Mouse (Mus musculus) forebrain, embryonic 13.5 days (tissue): ENCODE data around the gene Ctsl. TPM values are rescaled to one million over a fixed set of nuclear protein-coding genes. Genes with fewer than 3 reads are reported as not detected.

Experiments
- ATAC-seq: fragments of 200-750 bp; cut with Nextera tagmentation; 2 replicates; pipeline ENCODE4 v1.8.0; 2017
- H3K27ac ChIP-seq: fragments of 300-500 bp; sonication (generic); 2 replicates; pipeline ENCODE4 v1.5.1; 2015; ENCODE audit warnings: inconsistent platforms, mild to moderate bottlenecking, moderate library complexity
- H3K27me3 ChIP-seq: fragments of 300-500 bp; sonication (generic); 2 replicates; pipeline ENCODE4 v1.6.1; 2015; ENCODE audit warnings: mild to moderate bottlenecking, inconsistent platforms
- H3K36me3 ChIP-seq: fragments of 300-500 bp; sonication (generic); 2 replicates; pipeline ENCODE4 v1.6.1; 2015; ENCODE audit warnings: mild to moderate bottlenecking, inconsistent platforms; ENCODE audit not compliant: poor library complexity, severe bottlenecking
- H3K4me1 ChIP-seq: fragments of 300-500 bp; sonication (generic); 2 replicates; pipeline ENCODE4 v1.6.1; 2015; ENCODE audit warnings: inconsistent platforms
- H3K4me2 ChIP-seq: fragments of 300-500 bp; sonication (generic); 2 replicates; pipeline ENCODE4 v1.6.1; 2015; ENCODE audit warnings: inconsistent platforms, mild to moderate bottlenecking, moderate library complexity
- H3K4me3 ChIP-seq: fragments of 300-500 bp; sonication (generic); 2 replicates; pipeline ENCODE4 v1.5.1; 2015; ENCODE audit warnings: mild to moderate bottlenecking, inconsistent platforms
- H3K9ac ChIP-seq: fragments of 300-500 bp; sonication (generic); 2 replicates; pipeline ENCODE4 v1.6.1; 2015; ENCODE audit warnings: mild to moderate bottlenecking, inconsistent platforms
- H3K9me3 ChIP-seq: fragments of 300-500 bp; sonication (generic); replicated peaks from 2 replicates; pipeline ENCODE4 v1.6.1; 2016; ENCODE audit warnings: inconsistent platforms
- WGBS: fragments of 180-500 bp; shearing (Covaris S2); methylation state at CpG from one replicate; pipeline ENCODE4 v1.1.7; 2015; 5-methylcytosine and 5-hydroxymethylcytosine counted together
- polyA plus RNA-seq: library from polyadenylated mRNA; unstranded; fragments of >200 nt; fragmentation: Nextera tagmentation; extraction: Ambion mirVana; gene quantifications from 2 replicates; pipeline ENCODE4 v1.2.1, GENCODE M21; 2015

Ctsl gene
- polyA plus RNA-seq, 1 experiment from 2014 or later, result 79.0 TPM

DNA sequence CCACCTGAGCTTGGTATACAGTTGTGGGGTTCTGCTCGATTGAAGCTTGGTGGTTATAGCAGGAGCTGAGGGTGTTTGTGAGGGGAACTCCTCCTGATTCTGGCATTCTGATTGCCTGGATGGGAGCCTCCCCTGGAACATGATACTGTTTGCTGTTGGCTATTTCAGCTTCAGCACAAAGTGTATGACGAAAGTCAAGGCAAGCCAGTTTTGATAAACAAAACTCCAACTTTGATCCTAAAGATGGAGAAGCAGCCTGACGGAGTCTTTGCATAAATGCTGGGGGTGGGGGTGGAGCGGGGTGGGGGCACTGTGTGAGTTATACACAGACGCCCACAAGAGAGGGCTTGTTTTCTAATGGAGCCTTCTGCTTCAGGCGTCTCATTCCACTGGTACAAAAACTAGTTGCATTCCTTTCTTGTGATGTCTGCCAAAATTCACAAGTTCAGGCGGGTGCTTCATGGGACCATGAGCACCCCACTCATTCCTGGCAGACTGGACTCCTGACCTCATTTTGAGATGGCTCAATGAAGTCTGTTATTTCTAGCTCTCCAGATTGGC is 30.2 kb upstream of the Ctsl start:
- Histone ChIP-seq H3K4me2 (no peak overlapping the region), H3K36me3 (no peaks in the 10 kb centered on the region), H3K9me3 (no peaks in the 10 kb centered on the region), H3K9ac (no peak overlapping the region), H3K27ac (no peak overlapping the region), H3K4me1 (no peaks in the 10 kb centered on the region), H3K4me3 (no peak overlapping the region), H3K27me3 (no peaks in the 10 kb centered on the region)
- WGBS, result 57% methylated on average over 7 of the region's 7 CpGs
- ATAC-seq, result no peak

DNA sequence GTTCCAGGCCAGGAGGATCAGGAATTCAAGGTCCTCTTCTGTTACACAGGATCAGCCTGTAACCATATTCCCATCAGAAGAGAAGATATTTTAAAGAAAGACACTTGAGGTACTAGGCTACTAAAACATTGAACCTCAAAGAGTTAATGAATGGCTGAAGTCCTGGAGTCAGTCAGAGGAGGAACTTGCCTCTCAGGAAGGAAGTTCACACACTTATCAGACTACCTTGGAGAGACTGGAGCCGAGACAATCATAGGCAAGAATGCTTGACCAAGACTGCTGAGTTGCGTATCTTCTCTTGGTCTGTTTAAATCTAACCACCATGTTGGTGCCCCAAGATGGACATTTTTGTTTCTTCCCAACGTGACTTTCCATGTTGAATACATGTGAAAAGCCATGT is 29.2 kb upstream of the Ctsl start:
- Histone ChIP-seq H3K9me3 (no peaks in the 10 kb centered on the region), H3K27ac (no peak overlapping the region), H3K9ac (no peak overlapping the region), H3K4me2 (no peak overlapping the region), H3K4me3 (no peak overlapping the region), H3K27me3 (no peaks in the 10 kb centered on the region), H3K4me1 (no peaks in the 10 kb centered on the region), H3K36me3 (no peaks in the 10 kb centered on the region)
- ATAC-seq, result no peak
- WGBS, result 85% methylated on average over 3 of the region's 3 CpGs

DNA sequence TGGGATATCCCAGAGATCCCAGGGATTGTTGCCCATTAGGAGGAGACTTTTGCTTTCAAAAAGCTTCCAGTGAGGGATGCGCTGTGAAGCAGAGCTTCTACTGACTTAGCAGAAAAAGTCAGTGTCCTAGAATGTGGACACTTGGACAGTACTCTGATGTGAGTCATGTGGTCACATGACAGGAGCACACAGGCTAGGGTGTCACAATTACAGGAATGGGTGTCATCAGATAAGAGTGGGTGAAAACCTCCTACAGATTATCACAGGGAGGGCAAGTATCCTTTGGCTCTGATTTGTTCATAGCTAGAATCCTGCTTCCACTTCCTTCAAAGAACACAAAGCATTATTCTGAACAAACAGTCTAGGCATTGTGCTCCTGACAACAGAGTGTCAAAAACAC is 27.4 kb upstream of the Ctsl start:
- no peaks in the 10 kb centered on the region for H3K27me3 ChIP-seq
- no peaks in the 10 kb centered on the region for H3K4me1 ChIP-seq
- WGBS, result 88% methylated on average over 1 of the region's 1 CpGs
- H3K4me3 ChIP-seq, result no peak overlapping the region
- ATAC-seq, result no peak
- H3K4me2 ChIP-seq, result no peak overlapping the region
- H3K27ac ChIP-seq, result no peak overlapping the region
- H3K9me3 ChIP-seq, result no peaks in the 10 kb centered on the region
- H3K36me3 ChIP-seq, result no peaks in the 10 kb centered on the region
- no peak overlapping the region for H3K9ac ChIP-seq

DNA sequence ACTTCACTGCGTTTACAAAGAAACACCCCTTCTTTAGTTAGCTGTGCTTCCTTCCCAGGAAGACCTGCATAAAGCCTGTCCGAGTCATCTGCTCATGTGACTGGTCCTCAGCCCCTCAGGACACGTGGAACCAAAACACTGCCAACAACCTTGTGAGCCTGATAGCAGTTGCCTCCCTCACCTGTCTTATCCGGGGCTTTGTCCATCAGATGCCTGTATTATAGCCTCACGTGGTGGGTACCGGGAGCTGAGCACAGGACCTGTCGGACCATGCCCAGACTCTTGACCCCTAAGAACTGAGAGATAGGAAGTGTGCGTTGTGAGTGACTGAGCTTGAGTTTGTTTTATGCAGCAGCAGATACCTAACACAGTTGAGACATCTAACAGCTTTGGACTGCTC is 26.3 kb upstream of the Ctsl start:
- no peak for ATAC-seq
- no peaks in the 10 kb centered on the region for H3K36me3 ChIP-seq
- H3K4me3 ChIP-seq, result no peak overlapping the region
- H3K4me2 ChIP-seq, result no peak overlapping the region
- H3K27me3 ChIP-seq, result no peaks in the 10 kb centered on the region
- WGBS, result 80% methylated on average over 8 of the region's 8 CpGs
- no peak overlapping the region for H3K9ac ChIP-seq
- H3K9me3 ChIP-seq, result no peaks in the 10 kb centered on the region
- H3K27ac ChIP-seq, result no peak overlapping the region
- H3K4me1 ChIP-seq, result no peaks in the 10 kb centered on the region

DNA sequence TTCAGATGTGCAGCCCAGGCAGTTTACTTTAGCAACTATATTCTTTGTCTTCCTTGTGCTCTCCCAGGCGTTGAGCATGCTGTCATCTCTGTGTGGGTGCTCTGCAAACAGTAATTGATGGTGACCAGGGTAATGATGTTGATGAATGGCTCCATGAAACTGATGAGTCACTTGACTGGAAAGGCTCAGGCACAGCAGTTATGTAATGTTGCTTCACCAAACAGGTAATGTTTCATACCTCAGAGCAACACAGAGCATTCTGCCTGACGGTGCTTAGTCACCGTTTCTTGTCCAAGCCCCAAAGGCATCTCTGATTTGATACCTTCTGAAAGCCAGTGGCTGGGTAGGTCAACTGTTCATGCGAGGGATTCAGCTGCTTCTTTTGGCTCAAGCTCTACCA is 17.7 kb upstream of the Ctsl start:
- Histone ChIP-seq H3K36me3 (no peaks in the 10 kb centered on the region), H3K4me2 (no peak overlapping the region), H3K4me1 (no peaks in the 10 kb centered on the region), H3K9ac (no peak overlapping the region), H3K27me3 (no peaks in the 10 kb centered on the region), H3K9me3 (no peaks in the 10 kb centered on the region), H3K4me3 (no peak overlapping the region), H3K27ac (no peak overlapping the region)
- WGBS, result 85% methylated on average over 4 of the region's 4 CpGs
- no peak for ATAC-seq

DNA sequence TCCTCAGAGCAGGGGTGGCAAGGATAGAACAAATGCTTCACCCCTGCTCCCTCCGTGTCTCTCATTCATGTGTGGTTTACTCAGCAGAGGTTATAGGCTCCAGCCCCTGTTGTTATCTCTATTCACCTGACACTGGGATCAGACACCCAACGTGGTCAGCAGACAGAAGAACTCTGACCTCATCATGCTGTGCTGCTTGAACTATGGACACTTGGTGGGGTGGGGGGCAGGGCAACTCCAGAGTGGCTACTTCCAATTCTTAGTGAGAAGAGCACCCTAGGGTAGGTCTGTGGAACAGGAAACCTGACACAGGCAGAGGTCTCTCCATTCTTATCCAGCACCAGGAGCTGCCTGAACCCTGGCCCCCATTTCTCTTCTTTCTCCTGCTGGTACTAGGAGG is 15.4 kb upstream of the Ctsl start:
- 42% methylated on average over 2 of the region's 2 CpGs for WGBS

DNA sequence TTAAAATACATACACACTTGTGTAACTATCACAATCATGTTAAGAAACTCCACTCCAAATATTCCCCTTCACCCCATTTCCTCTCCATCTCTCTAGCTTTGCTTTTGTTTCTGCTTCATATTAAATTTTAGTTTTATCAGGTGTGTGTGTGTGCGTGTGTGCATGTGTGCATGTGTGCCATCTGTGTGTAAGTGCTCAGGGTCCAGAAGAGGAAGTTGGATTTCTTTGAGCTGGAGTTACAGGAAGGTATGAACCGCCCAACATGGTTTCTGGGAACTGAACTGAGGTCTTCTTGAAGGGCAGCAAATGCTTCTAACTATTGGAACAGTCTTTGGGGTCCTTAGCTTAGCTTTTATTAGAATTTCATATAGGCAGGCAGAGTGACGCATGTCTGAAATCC is 14.2 kb upstream of the Ctsl start:
- H3K27ac ChIP-seq, result no peak overlapping the region
- no peaks in the 10 kb centered on the region for H3K4me1 ChIP-seq
- ATAC-seq, result no peak
- no peaks in the 10 kb centered on the region for H3K9me3 ChIP-seq
- 85% methylated on average over 3 of the region's 3 CpGs for WGBS
- H3K36me3 ChIP-seq, result no peaks in the 10 kb centered on the region
- no peak overlapping the region for H3K9ac ChIP-seq
- no peaks in the 10 kb centered on the region for H3K27me3 ChIP-seq
- H3K4me2 ChIP-seq, result no peak overlapping the region
- no peak overlapping the region for H3K4me3 ChIP-seq

More for the DNA sequence above, 15.4 kb upstream of the Ctsl start:
- H3K9me3 ChIP-seq, result no peaks in the 10 kb centered on the region
- no peak for ATAC-seq
- H3K9ac ChIP-seq, result no peak overlapping the region
- no peak overlapping the region for H3K4me3 ChIP-seq
- no peaks in the 10 kb centered on the region for H3K27me3 ChIP-seq
- H3K4me2 ChIP-seq, result no peak overlapping the region
- H3K4me1 ChIP-seq, result no peaks in the 10 kb centered on the region
- no peak overlapping the region for H3K27ac ChIP-seq
- no peaks in the 10 kb centered on the region for H3K36me3 ChIP-seq

DNA sequence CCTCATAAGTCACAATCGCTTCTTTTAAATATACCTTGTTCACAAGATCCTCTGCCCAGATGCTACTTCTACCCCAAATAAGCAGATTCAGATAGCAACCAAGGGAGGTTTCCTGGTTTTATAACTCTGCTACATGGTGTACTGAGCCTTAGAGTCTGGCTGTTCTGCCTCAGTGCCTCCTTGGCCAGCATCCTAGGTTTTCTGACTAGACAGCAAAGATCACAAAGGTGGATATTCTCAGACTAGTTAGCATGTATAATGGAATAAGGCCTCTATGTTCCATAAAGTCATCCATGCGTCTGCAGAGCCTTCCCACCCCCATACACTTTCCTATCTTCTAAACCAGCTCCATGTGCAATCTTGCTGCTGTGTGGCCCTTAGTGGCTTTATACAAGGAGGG is 9.6 kb upstream of the Ctsl start:
- Histone ChIP-seq H3K9ac (no peak overlapping the region), H3K4me2 (no peak overlapping the region), H3K27ac (no peak overlapping the region), H3K4me3 (no peak overlapping the region), H3K4me1 (no peaks in the 10 kb centered on the region), H3K27me3 (no peaks in the 10 kb centered on the region), H3K36me3 (no peaks in the 10 kb centered on the region), H3K9me3 (no peaks in the 10 kb centered on the region)
- 93% methylated on average over 2 of the region's 2 CpGs for WGBS
- ATAC-seq, result no peak

DNA sequence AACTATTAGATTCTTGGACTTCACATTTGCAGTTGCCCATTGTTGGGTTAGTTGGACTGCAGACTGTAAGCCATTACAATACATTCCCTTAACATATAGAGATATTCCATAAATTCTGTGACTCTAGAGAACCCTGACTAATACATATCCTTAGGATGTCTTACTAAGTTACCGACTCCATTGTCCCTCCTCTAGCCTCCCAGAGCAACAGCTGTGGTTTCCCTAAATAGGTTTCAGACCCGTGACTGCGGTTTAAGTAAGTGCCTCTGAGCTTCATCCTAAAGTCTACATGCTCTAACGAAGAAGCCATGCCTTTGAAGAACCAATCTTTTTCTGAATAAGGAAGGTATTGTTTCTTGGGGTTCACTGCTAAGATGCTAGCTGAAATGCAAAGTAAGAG is 7.9 kb upstream of the Ctsl start:
- no peak overlapping the region for H3K4me2 ChIP-seq
- no peak overlapping the region for H3K27ac ChIP-seq
- no peaks in the 10 kb centered on the region for H3K4me1 ChIP-seq
- 82% methylated on average over 4 of the region's 4 CpGs for WGBS
- ATAC-seq, result no peak
- no peak overlapping the region for H3K4me3 ChIP-seq
- H3K27me3 ChIP-seq, result no peaks in the 10 kb centered on the region
- H3K36me3 ChIP-seq, result no peaks in the 10 kb centered on the region
- H3K9me3 ChIP-seq, result no peaks in the 10 kb centered on the region
- no peak overlapping the region for H3K9ac ChIP-seq

DNA sequence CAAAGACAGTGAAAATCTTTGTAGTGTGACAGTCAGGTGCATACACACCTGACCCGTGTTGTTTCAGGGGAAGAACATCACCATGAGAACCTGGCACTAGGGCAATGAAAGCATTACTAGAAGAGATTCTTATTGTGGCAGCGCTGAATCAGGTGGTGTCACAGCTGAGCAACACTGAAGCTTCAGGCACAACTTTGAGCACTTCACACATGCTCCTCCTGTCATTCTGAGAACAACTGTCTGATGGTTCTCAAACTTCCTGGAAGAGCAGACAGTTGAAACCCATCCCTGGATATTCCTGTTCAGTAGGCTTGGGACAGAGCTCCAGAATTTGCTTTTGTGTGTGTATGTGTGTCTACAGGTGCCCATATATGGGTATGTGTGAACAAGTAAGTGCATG is 5.8 kb upstream of the Ctsl start:
- H3K27ac ChIP-seq, result no peak overlapping the region
- no peak overlapping the region for H3K4me3 ChIP-seq
- no peak overlapping the region for H3K9ac ChIP-seq
- no peaks in the 10 kb centered on the region for H3K9me3 ChIP-seq
- no peak overlapping the region for H3K4me2 ChIP-seq
- H3K4me1 ChIP-seq, result no peaks in the 10 kb centered on the region
- H3K36me3 ChIP-seq, result no peaks in the 10 kb centered on the region
- ATAC-seq, result no peak
- no peaks in the 10 kb centered on the region for H3K27me3 ChIP-seq
- WGBS, result 87% methylated on average over 2 of the region's 2 CpGs

DNA sequence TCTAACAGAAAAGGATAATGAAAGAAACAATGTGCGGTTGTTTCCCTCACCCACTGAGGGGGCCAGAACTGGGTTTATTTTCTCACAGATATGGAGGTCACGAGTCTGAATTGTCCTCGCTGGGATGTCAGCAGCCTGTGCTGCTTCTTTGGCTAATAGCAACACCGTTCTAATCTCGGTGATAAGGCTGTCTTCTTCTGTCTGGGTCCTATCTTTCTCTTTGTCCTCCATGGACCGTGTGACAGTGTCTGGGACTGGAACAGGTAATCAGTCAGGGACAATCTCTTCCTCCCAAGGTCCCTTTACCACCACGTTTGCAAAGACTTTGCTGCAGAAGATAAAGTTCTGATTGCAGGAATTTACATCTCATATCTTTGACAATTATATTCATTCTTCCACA is 4.5 kb upstream of the Ctsl start:
- 84% methylated on average over 7 of the region's 7 CpGs for WGBS
- Histone ChIP-seq H3K9me3 (no peaks in the 10 kb centered on the region), H3K27ac (no peak overlapping the region), H3K4me1 (0 out of 2 replicates have a peak, but pooled peaks cover 5% of the 10 kb centered on the region), H3K27me3 (no peaks in the 10 kb centered on the region), H3K36me3 (no peaks in the 10 kb centered on the region), H3K4me2 (no peak overlapping the region), H3K9ac (no peak overlapping the region), H3K4me3 (no peak overlapping the region)
- no peak for ATAC-seq

DNA sequence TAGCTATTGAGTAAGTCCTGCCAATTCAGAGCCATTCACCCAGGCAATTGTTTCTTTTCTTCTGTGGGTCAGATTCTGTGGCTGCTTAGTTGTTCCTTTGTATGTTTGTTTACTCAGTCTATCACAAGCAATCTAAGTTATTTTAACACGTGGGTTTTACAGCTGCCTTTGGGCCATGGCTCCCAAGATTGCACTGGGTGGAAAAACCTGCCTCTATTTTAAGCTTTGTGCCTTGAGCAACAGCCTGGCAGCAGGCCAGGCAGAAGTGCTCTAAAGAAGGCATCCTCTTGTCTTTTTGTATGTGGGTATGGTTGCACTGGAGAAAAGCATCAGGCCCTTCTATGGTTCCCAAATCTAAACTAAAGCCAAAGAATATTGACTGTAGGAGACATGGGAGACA is 3.0 kb upstream of the Ctsl start:
- WGBS, result 3% methylated on average over 1 of the region's 1 CpGs
- H3K4me2 ChIP-seq, result no peak overlapping the region

DNA sequence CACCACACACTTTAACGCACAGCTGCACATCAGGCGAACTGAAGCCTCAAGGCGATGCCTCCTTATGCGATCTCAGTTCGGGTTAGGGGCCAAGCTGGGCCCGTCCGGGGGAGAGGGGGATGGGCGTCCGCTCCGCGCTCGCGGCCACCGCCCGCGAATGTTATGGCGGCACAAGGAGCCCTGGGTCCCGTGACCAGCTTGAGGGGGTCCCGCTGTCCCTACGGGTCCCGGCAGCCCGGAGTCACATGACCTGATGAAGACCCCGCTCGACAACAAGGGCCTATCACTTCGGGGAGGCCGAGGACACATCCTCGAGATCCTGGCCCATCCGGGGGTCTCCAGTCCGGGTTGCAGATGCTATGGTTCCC is 901 bp downstream of the Ctsl start:
- Histone ChIP-seq H3K27me3 (no peaks in the 10 kb centered on the region), H3K4me3 (peak overlapping the region; percentile 70), H3K9ac (peak overlapping the region; percentile 71), H3K36me3 (peaks cover 33% of the 10 kb centered on the region), H3K9me3 (no peaks in the 10 kb centered on the region), H3K4me2 (peak overlapping the region; percentile 81), H3K27ac (0 out of 2 replicates have a peak overlapping the region, but pooled peaks have one; percentile 8), H3K4me1 (peaks cover 17% of the 10 kb centered on the region)
- peak; percentile 81 for ATAC-seq
- under 1% methylated on average over 29 of the region's 29 CpGs for WGBS

More for the DNA sequence above, 3.0 kb upstream of the Ctsl start:
- H3K27ac ChIP-seq, result no peak overlapping the region
- no peaks in the 10 kb centered on the region for H3K27me3 ChIP-seq
- H3K4me1 ChIP-seq, result peaks cover 14% of the 10 kb centered on the region
- no peaks in the 10 kb centered on the region for H3K9me3 ChIP-seq
- H3K4me3 ChIP-seq, result no peak overlapping the region
- no peak for ATAC-seq
- no peak overlapping the region for H3K9ac ChIP-seq
- H3K36me3 ChIP-seq, result no peaks in the 10 kb centered on the region
